18 mouse cellular contexts compared by ENCODE assay signal in genomic region chr13:54163363-54163762, GRCm38 (mm10). TPM values are rescaled to one million over a fixed set of nuclear protein-coding genes. Genes with fewer than 3 reads are reported as not detected.
"Had no signal": no experiment of that assay in that cellular context is flagged by ENCODE, and none has a peak within 500 bp of the region (broad histone marks: within the 10 kb centered on the region; RNA-seq: fewer than 3 reads in every experiment).

No protein-coding gene starts in this region.

- DNase-seq: kidney, adult 8-10 months; kidney, postnatal 25 days; layer of hippocampus, adult 9-11 months; lung, adult 2 months; lung, postnatal 10 days; spleen, adult 18-20 months; thymus, adult 2 months; thymus, postnatal 25 days had no signal

- H3K9ac ChIP-seq: liver, embryonic 15.5 days; midbrain, embryonic 12.5 days had no signal

- H3K4me3 ChIP-seq: limb, embryonic 10.5 days; liver, embryonic 15.5 days; megakaryocyte, embryonic 14.5 days; midbrain, embryonic 12.5 days had no signal

- H3K9me3 ChIP-seq: limb, embryonic 10.5 days; liver, embryonic 15.5 days; megakaryocyte, embryonic 14.5 days; midbrain, embryonic 12.5 days had no signal

- H3K27ac ChIP-seq: limb, embryonic 10.5 days; liver, embryonic 15.5 days; macrophage; midbrain, embryonic 12.5 days had no signal

- H3K27me3 ChIP-seq: liver, embryonic 15.5 days; midbrain, embryonic 12.5 days had no signal

- H3K4me2 ChIP-seq: liver, embryonic 11.5 days; liver, embryonic 15.5 days; midbrain, embryonic 12.5 days had no signal

- H3K36me3 ChIP-seq: limb, embryonic 10.5 days; liver, embryonic 15.5 days; midbrain, embryonic 12.5 days had no signal

- ATAC-seq: inflammation-experienced regulatory T-cells, adult 6 months; intestine, postnatal 0 days; midbrain, embryonic 16.5 days had no signal

- H3K4me1 ChIP-seq: liver, embryonic 15.5 days had no signal

RNA-seq across cellular contexts. Expression of gene Hrh2, which starts 28.6 kb away (rescaled TPM):
- polyA plus RNA-seq: kidney, embryonic 16.5 days had no signal
